Mouse (Mus musculus) ES-Bruce4 (cell line): ENCODE data around the gene 6820408C15Rik. TPM values are rescaled to one million over a fixed set of nuclear protein-coding genes. Genes with fewer than 3 reads are reported as not detected.

Experiments used
- H3K27ac ChIP-seq: 2 replicates; pipeline ENCODE4 v1.5.1; 2012; ENCODE audit warnings: low read length, inconsistent platforms; ENCODE audit not compliant: insufficient read depth
- H3K27me3 ChIP-seq: 2 replicates; pipeline ENCODE4 v1.6.1; 2012; ENCODE audit warnings: mild to moderate bottlenecking, low read length, inconsistent platforms; ENCODE audit not compliant: control insufficient read depth, poor library complexity, insufficient read depth, severe bottlenecking
- H3K36me3 ChIP-seq: 2 replicates; pipeline ENCODE4 v1.6.1; 2012; ENCODE audit warnings: inconsistent platforms, mild to moderate bottlenecking, low read length, moderate library complexity; ENCODE audit not compliant: control insufficient read depth, poor library complexity, insufficient read depth, severe bottlenecking
- H3K4me1 ChIP-seq: one replicate; pipeline ENCODE4 v1.8.1; 2011; ENCODE audit warnings: low read length; ENCODE audit not compliant: control insufficient read depth, insufficient read depth
- H3K4me3 ChIP-seq: 2 replicates; pipeline ENCODE4 v1.5.1; 2011; ENCODE audit warnings: low read depth, mild to moderate bottlenecking, low read length
- H3K9ac ChIP-seq: 2 replicates; pipeline ENCODE4 v1.6.1; 2012; ENCODE audit warnings: low read depth, mild to moderate bottlenecking, inconsistent platforms; ENCODE audit not compliant: poor library complexity, severe bottlenecking
- H3K9me3 ChIP-seq: replicated peaks from 2 replicates; pipeline ENCODE4 v1.6.1; 2012; ENCODE audit warnings: mild to moderate bottlenecking, low read length, inconsistent platforms; ENCODE audit not compliant: control insufficient read depth, poor library complexity, insufficient read depth, severe bottlenecking
- CTCF ChIP-seq: IDR thresholded peaks from one replicate; pipeline ENCODE4 v1.8.1; 2011; ENCODE audit warnings: low read depth, low read length
- EP300 ChIP-seq: IDR thresholded peaks from 2 replicates; pipeline ENCODE4 v1.6.1; 2011; ENCODE audit warnings: low read depth, low read length; ENCODE audit not compliant: insufficient read depth
- POLR2A ChIP-seq: IDR thresholded peaks from one replicate; pipeline ENCODE4 v1.8.1; 2011; ENCODE audit warnings: low read length; ENCODE audit not compliant: insufficient read depth
- polyA plus RNA-seq: library from polyadenylated mRNA; stranded (reverse); fragments of >200 nt; gene quantifications from 2 replicates; pipeline ENCODE4 v1.2.4, GENCODE M21; 2011; ENCODE audit warnings: low read depth; ENCODE audit not compliant: missing spikeins, insufficient read depth, insufficient read length

Gene 6820408C15Rik
- polyA plus RNA-seq, 1 experiment = not detected

- no peak within 1 kb of the TSS for H3K9ac ChIP-seq
- H3K4me3 ChIP-seq = no peak within 1 kb of the TSS
- H3K36me3 ChIP-seq = no peaks in the 10 kb centered on the region
- TF ChIP-seq CTCF (no peak), POLR2A (no peak), EP300 (no peak)
- H3K9me3 ChIP-seq = no peaks in the 10 kb centered on the region
- H3K4me1 ChIP-seq = no peaks in the 10 kb centered on the region
- no peaks in the 10 kb centered on the region for H3K27me3 ChIP-seq
- H3K27ac ChIP-seq = no peak within 1 kb of the TSS
Measured at GRCm38 (mm10) chr2:152490038-152490437, 74.7 kb downstream of the 6820408C15Rik start, which contains the start of gene Defb22. Gene Defb22 (minus strand): TSS chr2:152490138.

- Histone ChIP-seq H3K4me1 (no peaks in the 10 kb centered on the region), H3K27me3 (no peaks in the 10 kb centered on the region), H3K9ac (no peak overlapping the region), H3K4me3 (no peak overlapping the region), H3K27ac (no peak overlapping the region), H3K36me3 (no peaks in the 10 kb centered on the region), H3K9me3 (no peaks in the 10 kb centered on the region)
- TF ChIP-seq EP300 = no peak
- peak; percentile 36 for TF ChIP-seq CTCF
Measured at GRCm38 (mm10) chr2:152493151-152493550, 77.8 kb downstream of the 6820408C15Rik start.

Other genes starting within 250 kb of the 6820408C15Rik start
- gene Csnk2a1, start 188.7 kb upstream of the 6820408C15Rik start, polyA plus RNA-seq = 258 and 280 TPM in 2 replicates
- gene Tbc1d20, start 121.8 kb upstream of the 6820408C15Rik start, polyA plus RNA-seq = 27.7 and 32.3 TPM in 2 replicates
- 86.7 and 89.1 TPM in 2 replicates for gene Rbck1, start 82.9 kb upstream of the 6820408C15Rik start, polyA plus RNA-seq
- gene Trib3, start 71.6 kb upstream of the 6820408C15Rik start, polyA plus RNA-seq = 11.4 and 12.3 TPM in 2 replicates
- gene Nrsn2, start 38.9 kb upstream of the 6820408C15Rik start, polyA plus RNA-seq = 1.1 TPM in 1 of 2 replicates, not detected in the other
- gene Sox12, start 17.5 kb upstream of the 6820408C15Rik start, polyA plus RNA-seq = 27.5 and 31.3 TPM in 2 replicates
- 26.7 and 30.6 TPM in 2 replicates for gene Zcchc3, start 560 bp upstream of the 6820408C15Rik start, polyA plus RNA-seq
- gene Defb23, start 49.0 kb downstream of the 6820408C15Rik start, polyA plus RNA-seq = not detected in 2 replicates
- gene Defb20, start 61.5 kb downstream of the 6820408C15Rik start, polyA plus RNA-seq = not detected in 2 replicates
- not detected in 2 replicates for gene Defb22, start 74.6 kb downstream of the 6820408C15Rik start, polyA plus RNA-seq
- not detected in 2 replicates for gene Defb26, start 96.1 kb downstream of the 6820408C15Rik start, polyA plus RNA-seq
- not detected in 2 replicates for gene Defb28, start 102.7 kb downstream of the 6820408C15Rik start, polyA plus RNA-seq
- not detected in 2 replicates for gene Defb29, start 124.5 kb downstream of the 6820408C15Rik start, polyA plus RNA-seq
- not detected in 2 replicates for gene Gm17416, start 153.8 kb downstream of the 6820408C15Rik start, polyA plus RNA-seq
- gene Defb21, start 157.2 kb downstream of the 6820408C15Rik start, polyA plus RNA-seq = not detected in 2 replicates
- gene Defb19, start 164.7 kb downstream of the 6820408C15Rik start, polyA plus RNA-seq = not detected in 2 replicates
- gene Defb45, start 183.8 kb downstream of the 6820408C15Rik start, polyA plus RNA-seq = not detected in 2 replicates
- not detected in 2 replicates for gene Defb36, start 188.7 kb downstream of the 6820408C15Rik start, polyA plus RNA-seq
- gene Defb25, start 207.5 kb downstream of the 6820408C15Rik start, polyA plus RNA-seq = not detected in 2 replicates
- 1.2 and 1.3 TPM in 2 replicates for gene Rem1, start 211.4 kb downstream of the 6820408C15Rik start, polyA plus RNA-seq